Mouse (Mus musculus) midbrain, embryonic 11.5 days (tissue): ENCODE data around the gene Gdf5. TPM values are rescaled to one million over a fixed set of nuclear protein-coding genes. Genes with fewer than 3 reads are reported as not detected.

Experiments used
- ATAC-seq: fragments of 200-750 bp; cut with Nextera tagmentation; 2 replicates; pipeline ENCODE4 v1.8.0; 2017; ENCODE audit warnings: moderate TSS enrichment, moderate library complexity; ENCODE audit not compliant: low FRiP score
- DNase-seq: peaks from one replicate; pipeline ENCODE4 v3.0.0; 2015; ENCODE audit warnings: low spot score; ENCODE audit errors: missing footprints
- H3K27ac ChIP-seq: fragments of 300-500 bp; sonication (generic); 2 replicates; pipeline ENCODE4 v1.5.1; 2014; ENCODE audit warnings: low read depth, low read length
- H3K27me3 ChIP-seq: fragments of 300-500 bp; sonication (generic); 2 replicates; pipeline ENCODE4 v1.6.1; 2014; ENCODE audit warnings: mild to moderate bottlenecking, low read length, moderate library complexity, mixed read lengths; ENCODE audit not compliant: control insufficient read depth, insufficient read depth
- H3K36me3 ChIP-seq: fragments of 300-500 bp; sonication (generic); 2 replicates; pipeline ENCODE4 v1.6.1; 2014; ENCODE audit warnings: mild to moderate bottlenecking, low read length, moderate library complexity, mixed read lengths; ENCODE audit not compliant: control insufficient read depth, insufficient read depth
- H3K4me1 ChIP-seq: fragments of 300-500 bp; sonication (generic); 2 replicates; pipeline ENCODE4 v1.6.1; 2014; ENCODE audit warnings: low read length; ENCODE audit not compliant: control insufficient read depth, insufficient read depth
- H3K4me2 ChIP-seq: fragments of 300-500 bp; sonication (generic); 2 replicates; pipeline ENCODE4 v1.6.1; 2014; ENCODE audit warnings: mild to moderate bottlenecking, moderate library complexity
- H3K4me3 ChIP-seq: fragments of 300-500 bp; sonication (generic); 2 replicates; pipeline ENCODE4 v1.5.1; 2014; ENCODE audit warnings: low read depth, low read length
- H3K9ac ChIP-seq: fragments of 300-500 bp; sonication (generic); 2 replicates; pipeline ENCODE4 v1.6.1; 2014; ENCODE audit warnings: low read length
- H3K9me3 ChIP-seq: fragments of 300-500 bp; sonication (generic); 2 replicates; pipeline ENCODE4 v1.6.1; 2016; ENCODE audit warnings: low read length; ENCODE audit not compliant: control insufficient read depth
- WGBS: fragments of 180-500 bp; shearing (Covaris S2); extraction: QIAGEN DNeasy Blood & Tissue Kit; methylation state at CpG from one replicate; pipeline ENCODE4 v1.1.7; 2014; 5-methylcytosine and 5-hydroxymethylcytosine counted together
- polyA plus RNA-seq: library from polyadenylated mRNA; unstranded; fragments of >200 nt; fragmentation: Nextera tagmentation; extraction: Ambion mirVana; gene quantifications from 2 replicates; pipeline ENCODE4 v1.2.1, GENCODE M21; 2014

Gdf5 gene
- polyA plus RNA-seq, 1 experiment from 2014 or later, result 0.05 TPM

DNA sequence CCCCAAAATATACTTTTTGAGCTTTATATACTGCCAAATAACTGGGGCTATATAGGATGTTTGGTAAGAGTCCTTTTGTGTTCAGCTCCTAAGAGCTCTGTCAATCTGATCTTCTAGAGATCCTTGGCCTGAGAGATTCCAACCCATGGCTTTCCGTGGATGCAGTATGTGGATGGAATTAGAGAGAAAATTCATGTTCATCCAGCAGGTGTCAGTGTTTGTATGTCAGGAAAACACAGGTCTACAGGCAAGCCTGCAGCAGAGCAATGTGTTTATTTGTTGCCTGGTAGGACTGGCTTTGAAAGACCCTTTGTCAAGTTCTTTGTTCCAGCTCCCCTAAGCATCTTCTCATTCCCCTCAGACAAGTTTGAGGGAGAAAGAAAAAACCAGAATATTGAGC is 17.8 kb upstream of the Gdf5 start:
- Histone ChIP-seq H3K27me3 (no peaks in the 10 kb centered on the region), H3K9ac (no peak overlapping the region), H3K4me1 (no peaks in the 10 kb centered on the region), H3K27ac (no peak overlapping the region), H3K4me2 (no peak overlapping the region), H3K9me3 (no peaks in the 10 kb centered on the region), H3K4me3 (no peak overlapping the region), H3K36me3 (peaks cover 9% of the 10 kb centered on the region; the same call in 1 of the 2 replicates)
- DNase-seq (peak; percentile 88), ATAC-seq (no peak)
- WGBS, result 41% methylated on average over 1 of the region's 1 CpGs

GRCm38 (mm10) chr2:155961862-155962261 is 16.7 kb upstream of the Gdf5 start:
- Histone ChIP-seq H3K36me3 (peaks cover 5% of the 10 kb centered on the region; the same call in 1 of the 2 replicates), H3K9ac (no peak overlapping the region)
- DNase-seq, result no peak

GRCm38 (mm10) chr2:155959981-155960380 is 14.8 kb upstream of the Gdf5 start:
- H3K36me3 ChIP-seq, result peaks cover 2% of the 10 kb centered on the region; the same call in 1 of the 2 replicates
- WGBS, result 88% methylated on average over 5 of the region's 5 CpGs
- no peak overlapping the region for H3K27ac ChIP-seq
- no peak for ATAC-seq
- H3K9me3 ChIP-seq, result no peaks in the 10 kb centered on the region
- peaks cover 6% of the 10 kb centered on the region for H3K4me1 ChIP-seq
- H3K27me3 ChIP-seq, result no peaks in the 10 kb centered on the region
- DNase-seq, result peak; percentile 44
- H3K4me3 ChIP-seq, result no peak overlapping the region
- no peak overlapping the region for H3K9ac ChIP-seq
- H3K4me2 ChIP-seq, result no peak overlapping the region

More at GRCm38 (mm10) chr2:155961862-155962261, 16.7 kb upstream of the Gdf5 start:
- ATAC-seq, result no peak
- no peaks in the 10 kb centered on the region for H3K9me3 ChIP-seq
- 83% methylated on average over 10 of the region's 10 CpGs for WGBS
- no peak overlapping the region for H3K4me2 ChIP-seq
- H3K4me3 ChIP-seq, result no peak overlapping the region
- H3K4me1 ChIP-seq, result peaks cover 6% of the 10 kb centered on the region
- H3K27ac ChIP-seq, result no peak overlapping the region
- no peaks in the 10 kb centered on the region for H3K27me3 ChIP-seq

DNA sequence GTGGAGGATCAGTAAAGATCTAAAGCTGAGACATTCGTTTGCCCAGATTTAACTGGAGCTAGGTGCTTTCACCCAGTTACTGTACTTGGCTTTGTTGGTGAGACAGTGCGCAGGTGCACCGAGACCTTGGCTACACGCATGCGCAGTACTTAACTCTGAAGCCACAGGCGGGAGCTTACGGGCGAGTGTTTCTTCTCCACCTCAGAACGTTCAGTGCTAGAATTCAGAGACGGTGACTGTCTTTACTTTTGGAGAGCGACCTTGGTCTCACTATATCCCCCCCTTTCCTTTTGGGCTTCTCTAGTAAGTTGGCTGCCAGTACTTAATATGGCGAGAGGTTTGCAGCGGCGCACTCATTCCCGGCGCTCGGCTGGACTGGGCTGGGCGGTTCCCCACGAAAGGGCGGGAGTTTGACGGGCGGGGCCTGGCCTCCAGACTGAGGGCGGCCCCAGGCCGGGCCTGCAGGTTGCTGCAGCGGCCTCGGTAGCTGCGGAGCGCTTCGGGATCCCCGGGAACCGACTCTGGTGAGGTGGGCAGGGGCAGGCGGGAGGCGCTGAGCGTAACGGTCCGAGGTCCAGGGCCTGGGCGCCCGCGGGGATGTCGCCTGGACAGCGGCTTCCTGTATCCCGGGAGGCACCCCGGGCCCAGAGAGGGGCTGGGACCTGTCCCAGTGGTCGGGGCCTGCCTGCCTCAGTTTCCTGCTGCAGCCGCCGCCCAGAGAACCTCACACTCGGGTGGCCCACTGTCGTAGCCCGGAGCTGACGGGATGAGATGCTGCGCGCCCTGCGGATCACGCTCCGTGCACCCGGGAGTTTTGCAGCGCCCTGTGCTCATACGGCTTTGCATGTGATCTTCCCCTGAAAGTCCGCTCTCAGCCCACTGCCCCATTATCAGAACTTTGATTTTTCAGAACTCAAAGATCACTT is 11.2 kb upstream of the Gdf5 start, which contains the start of gene Cep250:
Gene Cep250 (plus strand): TSS at position 325 of the 926 bp plus-strand sequence.
- Histone ChIP-seq H3K4me3 (peak within 1 kb of the TSS; percentile 90), H3K4me2 (peak within 1 kb of the TSS; percentile 75), H3K36me3 (no peaks in the 10 kb centered on the region), H3K9ac (peak within 1 kb of the TSS; percentile 97), H3K27ac (peak within 1 kb of the TSS; percentile 85), H3K9me3 (no peaks in the 10 kb centered on the region), H3K4me1 (peaks cover 6% of the 10 kb centered on the region), H3K27me3 (no peaks in the 10 kb centered on the region)
- WGBS, result under 1% methylated on average over 52 of the region's 59 CpGs
- DNase-seq (peak; percentile 99), ATAC-seq (peak; percentile 98)

DNA sequence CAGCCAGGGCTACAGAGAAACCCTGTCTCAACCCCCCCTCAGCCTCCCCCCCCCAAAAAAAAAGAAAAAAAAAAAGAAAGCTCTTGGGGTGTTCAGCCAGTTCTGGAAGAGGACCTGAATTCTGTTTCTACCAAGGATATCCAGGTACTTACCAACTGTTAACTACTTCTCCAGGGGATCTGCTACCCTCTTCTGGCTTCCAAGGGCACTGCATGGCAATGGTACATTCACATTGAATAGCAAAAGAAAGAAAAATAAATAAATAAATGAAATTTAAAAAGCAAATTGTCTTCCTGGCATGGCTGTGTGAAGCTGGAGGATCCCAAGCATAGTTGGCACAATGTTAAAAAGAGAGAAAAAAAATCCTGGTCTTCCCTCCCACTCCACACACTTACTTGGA is 6.8 kb upstream of the Gdf5 start:
- Histone ChIP-seq H3K27ac (no peak overlapping the region), H3K9ac (no peak overlapping the region), H3K4me3 (no peak overlapping the region), H3K9me3 (no peaks in the 10 kb centered on the region), H3K27me3 (no peaks in the 10 kb centered on the region), H3K4me2 (no peak overlapping the region), H3K4me1 (no peaks in the 10 kb centered on the region), H3K36me3 (no peaks in the 10 kb centered on the region)
- peak; percentile 92 for DNase-seq
- ATAC-seq, result no peak

GRCm38 (mm10) chr2:155949362-155949761 is 4.2 kb upstream of the Gdf5 start:
- Histone ChIP-seq H3K27ac (no peak overlapping the region), H3K9me3 (no peaks in the 10 kb centered on the region), H3K36me3 (no peaks in the 10 kb centered on the region), H3K4me3 (no peak overlapping the region), H3K4me2 (no peak overlapping the region), H3K4me1 (no peaks in the 10 kb centered on the region), H3K9ac (no peak overlapping the region), H3K27me3 (no peaks in the 10 kb centered on the region)
- ATAC-seq (no peak), DNase-seq (peak; percentile 59)
- WGBS, result 49% methylated on average over 6 of the region's 6 CpGs

DNA sequence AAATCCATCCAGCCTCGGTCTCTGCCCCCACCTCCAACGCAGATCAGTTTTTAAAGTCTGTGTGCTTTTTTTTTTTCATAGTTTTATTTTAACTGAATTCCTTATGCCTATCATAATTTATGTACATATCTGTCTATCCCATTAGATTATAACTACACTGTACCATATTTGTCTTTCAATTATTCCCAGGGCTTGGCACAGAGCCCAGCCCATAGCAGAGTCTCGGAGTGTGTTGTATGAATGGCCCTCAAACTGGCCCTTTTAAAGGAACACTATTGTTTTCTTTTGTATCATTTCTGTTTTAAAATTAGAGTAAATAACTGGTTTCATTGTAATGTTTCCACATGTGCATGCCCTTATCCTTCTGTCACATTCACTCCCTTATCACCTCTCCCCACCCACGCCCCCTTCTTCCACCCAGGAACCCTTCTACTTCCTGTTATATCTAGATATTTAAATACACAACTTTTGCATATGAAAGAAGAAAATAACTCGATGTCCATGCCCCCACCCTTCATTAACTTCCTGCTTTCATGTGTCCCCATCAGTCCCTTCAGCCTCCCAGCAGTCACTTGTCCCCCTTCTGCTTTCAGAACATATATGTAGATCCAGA is 2.3 kb upstream of the Gdf5 start:
- Histone ChIP-seq H3K9ac (no peak overlapping the region), H3K4me3 (no peak overlapping the region), H3K27me3 (no peaks in the 10 kb centered on the region), H3K9me3 (no peaks in the 10 kb centered on the region), H3K27ac (no peak overlapping the region), H3K4me2 (no peak overlapping the region), H3K4me1 (peaks cover 7% of the 10 kb centered on the region), H3K36me3 (no peaks in the 10 kb centered on the region)
- ATAC-seq (no peak), DNase-seq (no peak)
- WGBS, result 80% methylated on average over 5 of the region's 5 CpGs

GRCm38 (mm10) chr2:155946499-155946898 is 1.3 kb upstream of the Gdf5 start:
- ATAC-seq, result peak; percentile 57; the same call in 1 of the 2 replicates

DNA sequence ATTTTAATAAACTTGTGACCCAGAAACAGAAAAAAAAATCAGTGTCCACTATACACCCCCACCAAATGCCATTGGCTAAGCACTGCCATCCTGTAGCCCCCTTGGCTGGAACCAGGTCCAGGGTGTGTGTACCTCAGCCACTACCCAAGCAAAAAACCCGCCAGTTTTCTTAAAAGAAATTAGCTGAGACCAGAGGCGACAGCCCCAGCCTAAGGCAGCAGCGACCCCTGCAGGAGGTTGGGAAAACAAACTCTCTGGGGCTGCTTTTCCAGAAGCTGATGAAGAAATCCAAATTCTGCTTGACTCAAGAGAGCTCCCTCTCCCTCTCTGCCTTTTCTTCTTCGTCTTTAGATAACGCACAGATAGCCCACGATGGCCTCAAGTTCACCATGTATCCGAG is 902 bp upstream of the Gdf5 start:
- Histone ChIP-seq H3K4me2 (no peak overlapping the region), H3K9ac (no peak overlapping the region), H3K9me3 (no peaks in the 10 kb centered on the region), H3K4me1 (peaks cover 7% of the 10 kb centered on the region), H3K27me3 (no peaks in the 10 kb centered on the region), H3K27ac (no peak overlapping the region), H3K36me3 (no peaks in the 10 kb centered on the region), H3K4me3 (no peak overlapping the region)
- ATAC-seq (no peak), DNase-seq (peak; percentile 94)
- 5% methylated on average over 7 of the region's 7 CpGs for WGBS

More at GRCm38 (mm10) chr2:155946499-155946898, 1.3 kb upstream of the Gdf5 start:
- no peaks in the 10 kb centered on the region for H3K9me3 ChIP-seq
- H3K27ac ChIP-seq, result no peak overlapping the region
- H3K4me2 ChIP-seq, result no peak overlapping the region
- H3K4me3 ChIP-seq, result no peak overlapping the region
- DNase-seq, result peak; percentile 89
- H3K27me3 ChIP-seq, result no peaks in the 10 kb centered on the region
- H3K36me3 ChIP-seq, result no peaks in the 10 kb centered on the region
- peaks cover 7% of the 10 kb centered on the region for H3K4me1 ChIP-seq
- 3% methylated on average over 4 of the region's 4 CpGs for WGBS
- H3K9ac ChIP-seq, result no peak overlapping the region
